Mouse (Mus musculus) spleen, adult 2 months (tissue): ENCODE data around the gene Fgf12.

Source experiments
- CTCF ChIP-seq: fragments of 200-500 bp; IDR thresholded peaks from 2 replicates; pipeline ENCODE4 v1.5.1; 2011; ENCODE audit warnings: mild to moderate bottlenecking, inconsistent platforms; ENCODE audit not compliant: insufficient read depth, insufficient read length, insufficient replicate concordance; ENCODE audit errors: extremely low read depth
- POLR2A ChIP-seq: fragments of 200-500 bp; IDR thresholded peaks from 2 replicates; pipeline ENCODE4 v1.6.1; 2011; ENCODE audit warnings: low read depth, low read length, inconsistent platforms

DNA sequence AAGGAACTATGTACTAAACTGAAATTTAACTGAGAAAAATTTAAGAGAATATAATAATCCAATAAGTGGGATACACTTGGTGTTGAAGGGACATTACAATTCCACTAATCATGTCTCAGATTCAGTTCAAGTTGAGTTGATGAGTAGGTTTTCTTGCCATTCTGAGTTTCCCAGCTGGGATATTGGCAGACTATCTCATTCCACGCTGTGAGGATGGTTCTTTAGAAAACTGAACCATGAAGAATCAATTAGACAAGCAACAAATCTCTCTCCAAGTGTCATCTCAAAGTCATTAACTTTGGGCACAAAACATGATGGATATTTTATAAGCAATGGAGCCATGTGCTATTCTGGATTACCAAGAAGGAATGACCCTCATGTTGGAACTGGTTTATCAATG, 449.0 kb downstream of the Fgf12 start:
- TF ChIP-seq CTCF: no peak
- no peak for TF ChIP-seq POLR2A
